Mouse (Mus musculus) kidney, adult 2 months (tissue): ENCODE results near the gene Cyp2d22.

Experiments
- CTCF ChIP-seq: fragments of 200-500 bp; conservative IDR thresholded peaks from 2 replicates; pipeline ENCODE4 v1.5.1; 2011; ENCODE audit warnings: low read depth, mild to moderate bottlenecking, control low read depth, low read length, moderate library complexity, mixed read lengths; ENCODE audit not compliant: insufficient read depth, insufficient read length
- POLR2A ChIP-seq: fragments of 200-500 bp; IDR thresholded peaks from one replicate; pipeline ENCODE4 v1.6.1; 2011; ENCODE audit warnings: low read depth, low read length, control low read depth

GRCm38 (mm10) chr15:82347852-82348251, 32.2 kb downstream of the Cyp2d22 start:
- no peak for TF ChIP-seq CTCF
- no peak for TF ChIP-seq POLR2A
